Mouse (Mus musculus): ENCODE results near the gene Pwwp2b. TPM values are rescaled to one million over a fixed set of nuclear protein-coding genes. Genes with fewer than 3 reads are reported as not detected.

Pwwp2b gene
- polyA plus RNA-seq, 1 experiment = 10.9 TPM

DNA sequence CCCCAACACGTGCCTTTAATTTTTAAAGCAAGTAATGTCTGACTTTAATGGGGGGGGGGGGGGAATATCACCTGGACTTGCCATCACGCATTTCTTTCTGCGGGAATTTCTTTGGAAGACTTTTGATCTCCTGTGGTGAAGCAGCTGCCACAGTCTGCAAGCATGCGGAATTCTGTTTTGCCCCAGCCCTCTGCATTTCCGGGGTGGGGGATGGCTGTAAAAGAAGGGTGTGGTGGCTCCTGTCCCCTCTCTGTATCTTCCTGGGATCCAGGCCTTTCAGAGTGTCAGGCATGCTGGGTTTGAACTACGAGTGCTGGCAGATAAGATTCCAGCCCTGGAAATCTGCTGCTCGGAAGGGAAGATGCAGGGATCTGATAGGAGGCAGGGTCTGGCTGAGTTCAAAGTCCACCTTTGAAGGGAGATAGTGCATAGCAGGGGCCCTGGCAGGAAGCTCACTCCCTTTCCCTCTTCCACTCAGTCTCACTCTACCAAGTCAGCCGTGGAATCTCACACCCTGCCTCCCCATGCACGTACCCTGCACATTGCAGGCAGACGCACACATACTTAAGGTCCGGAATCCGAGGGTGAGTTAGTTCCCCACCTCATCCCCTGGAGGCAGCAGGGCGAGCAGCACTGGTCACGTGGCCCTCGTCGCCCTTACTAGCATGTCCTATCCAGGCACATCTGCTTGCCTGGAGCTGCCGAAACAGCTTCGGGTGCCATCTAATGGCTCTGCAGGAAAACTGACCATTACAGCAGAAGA is 13.7 kb upstream of the Pwwp2b start:
- no peak overlapping the region for H3K4me3 ChIP-seq (ENCODE audit: insufficient read depth, low read length)
- no peak overlapping the region for H3K27ac ChIP-seq (ENCODE audit: insufficient read depth, low read length)
- H3K4me1 ChIP-seq (ENCODE audit: control insufficient read depth, insufficient read depth, low read length) = no peaks in the 10 kb centered on the region
- TF ChIP-seq CTCF (IDR thresholded peaks at IDR 0.05; ENCODE audit: extremely low read depth, insufficient read depth, low read length) (no peak), POLR2A (IDR thresholded peaks at IDR 0.05; ENCODE audit: extremely low read depth, insufficient read depth, low read length) (no peak)

DNA sequence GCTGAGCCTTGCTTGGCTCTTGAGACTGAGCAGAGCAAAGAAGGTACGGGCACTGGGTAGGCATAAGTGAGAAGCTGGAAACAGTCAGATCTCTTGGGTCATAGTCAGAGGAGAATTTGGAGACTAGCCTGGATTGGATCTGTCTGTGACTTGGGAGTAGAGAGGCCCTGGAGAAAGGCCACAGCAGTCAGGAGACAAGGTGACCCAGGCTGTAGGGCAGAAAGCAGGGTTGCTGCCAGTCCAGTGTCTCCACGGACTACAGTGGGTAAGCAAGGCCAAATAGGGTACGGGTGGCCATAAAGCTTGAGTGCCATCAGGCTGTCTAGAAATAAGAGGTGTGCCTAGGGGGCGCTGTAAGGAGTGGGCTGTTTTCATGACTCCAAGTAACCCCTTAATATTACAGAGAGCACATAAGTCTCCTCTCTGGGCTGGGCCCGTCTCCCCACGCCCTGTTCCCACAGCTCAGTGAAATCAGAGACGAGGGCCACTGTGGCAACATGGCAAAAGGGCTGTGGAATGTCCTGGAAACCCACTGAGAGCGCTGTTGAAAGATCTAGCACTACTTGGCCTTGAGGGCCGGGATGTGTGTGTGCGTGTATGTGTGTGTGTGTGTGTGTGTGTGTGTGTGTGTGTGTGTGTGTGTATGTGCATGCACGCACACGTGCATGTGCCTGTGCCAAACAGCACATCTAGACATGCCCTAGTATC is 12.5 kb upstream of the Pwwp2b start:
- no peaks in the 10 kb centered on the region for H3K4me1 ChIP-seq (ENCODE audit: control insufficient read depth, insufficient read depth, low read length)

GRCm38 (mm10) chr7:139239432-139239831 is 8.8 kb upstream of the Pwwp2b start:
- H3K4me3 ChIP-seq (ENCODE audit: insufficient read depth, low read length) = no peak overlapping the region
- no peaks in the 10 kb centered on the region for H3K4me1 ChIP-seq (ENCODE audit: control insufficient read depth, insufficient read depth, low read length)
- TF ChIP-seq POLR2A (IDR thresholded peaks at IDR 0.05; ENCODE audit: extremely low read depth, insufficient read depth, low read length) (no peak), CTCF (IDR thresholded peaks at IDR 0.05; ENCODE audit: extremely low read depth, insufficient read depth, low read length) (no peak)
- H3K27ac ChIP-seq (ENCODE audit: insufficient read depth, low read length) = no peak overlapping the region

More for the DNA sequence above, 12.5 kb upstream of the Pwwp2b start:
- Histone ChIP-seq H3K27ac (ENCODE audit: insufficient read depth, low read length) (no peak overlapping the region), H3K4me3 (ENCODE audit: insufficient read depth, low read length) (no peak overlapping the region)
- TF ChIP-seq CTCF (IDR thresholded peaks at IDR 0.05; ENCODE audit: extremely low read depth, insufficient read depth, low read length) (0 out of 2 replicates have a peak, but pooled peaks have one; percentile 13), POLR2A (IDR thresholded peaks at IDR 0.05; ENCODE audit: extremely low read depth, insufficient read depth, low read length) (no peak)

DNA sequence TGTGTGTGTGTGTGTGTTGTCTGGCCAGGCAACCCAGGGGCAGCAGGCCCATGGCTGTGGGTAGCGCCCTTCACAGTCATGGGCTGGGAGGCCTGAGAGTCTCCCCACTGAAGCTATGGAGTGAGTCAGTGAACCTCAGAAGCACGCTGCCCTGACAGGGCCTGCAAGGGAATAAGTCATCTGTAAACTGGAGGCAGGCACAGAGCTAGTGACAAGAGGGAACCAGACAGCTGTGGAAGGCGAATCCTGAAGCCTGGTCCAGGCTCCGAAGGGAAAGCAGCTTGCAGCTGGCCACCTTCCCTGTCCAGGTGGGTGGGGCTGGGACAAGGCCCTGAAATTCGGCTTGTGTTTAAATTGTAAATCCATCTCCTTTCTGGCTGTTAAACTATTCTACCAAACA is 2.2 kb upstream of the Pwwp2b start:
- no peak overlapping the region for H3K27ac ChIP-seq (ENCODE audit: insufficient read depth, low read length)
- H3K4me1 ChIP-seq (ENCODE audit: control insufficient read depth, insufficient read depth, low read length) = peaks cover 3% of the 10 kb centered on the region; the same call in 1 of the 2 replicates
- no peak overlapping the region for H3K4me3 ChIP-seq (ENCODE audit: insufficient read depth, low read length)
- TF ChIP-seq CTCF (IDR thresholded peaks at IDR 0.05; ENCODE audit: extremely low read depth, insufficient read depth, low read length) = no peak
- no peak for TF ChIP-seq POLR2A (IDR thresholded peaks at IDR 0.05; ENCODE audit: extremely low read depth, insufficient read depth, low read length)

- Histone ChIP-seq H3K4me1 (ENCODE audit: control insufficient read depth, insufficient read depth, low read length) (peaks cover 3% of the 10 kb centered on the region; the same call in 1 of the 2 replicates), H3K27ac (ENCODE audit: insufficient read depth, low read length) (peak overlapping the region; percentile 99), H3K4me3 (ENCODE audit: insufficient read depth, low read length) (peak overlapping the region; percentile 66)
- TF ChIP-seq CTCF (IDR thresholded peaks at IDR 0.05; ENCODE audit: extremely low read depth, insufficient read depth, low read length) (no peak), POLR2A (IDR thresholded peaks at IDR 0.05; ENCODE audit: extremely low read depth, insufficient read depth, low read length) (no peak)
Measured at GRCm38 (mm10) chr7:139246931-139247880, 1.1 kb upstream of the Pwwp2b start.

- Histone ChIP-seq H3K4me3 (ENCODE audit: insufficient read depth, low read length) (peak overlapping the region; percentile 66), H3K4me1 (ENCODE audit: control insufficient read depth, insufficient read depth, low read length) (peaks cover 3% of the 10 kb centered on the region; the same call in 1 of the 2 replicates), H3K27ac (ENCODE audit: insufficient read depth, low read length) (peak overlapping the region; percentile 76)
- no peak for TF ChIP-seq CTCF (IDR thresholded peaks at IDR 0.05; ENCODE audit: extremely low read depth, insufficient read depth, low read length)
- no peak for TF ChIP-seq POLR2A (IDR thresholded peaks at IDR 0.05; ENCODE audit: extremely low read depth, insufficient read depth, low read length)
Measured at GRCm38 (mm10) chr7:139248615-139249405, 528 bp downstream of the Pwwp2b start.

GRCm38 (mm10) chr7:139249406-139250210 is 1.3 kb downstream of the Pwwp2b start:
- peak overlapping the region; percentile 66; the same call in 1 of the 2 replicates for H3K4me3 ChIP-seq (ENCODE audit: insufficient read depth, low read length)
- peaks cover 3% of the 10 kb centered on the region; the same call in 1 of the 2 replicates for H3K4me1 ChIP-seq (ENCODE audit: control insufficient read depth, insufficient read depth, low read length)
- H3K27ac ChIP-seq (ENCODE audit: insufficient read depth, low read length) = peak overlapping the region; percentile 25; the same call in 1 of the 2 replicates
- no peak for TF ChIP-seq CTCF (IDR thresholded peaks at IDR 0.05; ENCODE audit: extremely low read depth, insufficient read depth, low read length)
- no peak for TF ChIP-seq POLR2A (IDR thresholded peaks at IDR 0.05; ENCODE audit: extremely low read depth, insufficient read depth, low read length)

GRCm38 (mm10) chr7:139251881-139252301 is 3.6 kb downstream of the Pwwp2b start:
- Histone ChIP-seq H3K4me3 (ENCODE audit: insufficient read depth, low read length) (no peak overlapping the region), H3K27ac (ENCODE audit: insufficient read depth, low read length) (no peak overlapping the region), H3K4me1 (ENCODE audit: control insufficient read depth, insufficient read depth, low read length) (peaks cover 3% of the 10 kb centered on the region; the same call in 1 of the 2 replicates)
- TF ChIP-seq POLR2A (IDR thresholded peaks at IDR 0.05; ENCODE audit: extremely low read depth, insufficient read depth, low read length) (no peak), CTCF (IDR thresholded peaks at IDR 0.05; ENCODE audit: extremely low read depth, insufficient read depth, low read length) (no peak)

Data from cortical plate, adult 2 months (tissue).